Mouse (Mus musculus): ENCODE measurements around the gene Rars. TPM values are rescaled to one million over a fixed set of nuclear protein-coding genes. Genes with fewer than 3 reads are reported as not detected.
A peak's percentile ranks its signal among the peaks of the same experiment; 100 is the strongest.
"Not testable (repeated sequence)": the region's sequence is repeated elsewhere in the genome, so short reads cannot be mapped to it uniquely, and the experiment has no call there.

The Rars gene
- polyA plus RNA-seq, 1 experiment from 2014 or later: 132 TPM

- no peaks in the 10 kb centered on the region for H3K36me3 ChIP-seq (replicated peaks; ENCODE audit: control insufficient read depth, insufficient read depth, low read depth, low read length)
- H3K27me3 ChIP-seq (ENCODE audit: control insufficient read depth, insufficient read depth, low read length): peaks cover 34% of the 10 kb centered on the region
- no peak overlapping the region for H3K9ac ChIP-seq (replicated peaks; ENCODE audit: low read length)
- H3K9me3 ChIP-seq (replicated peaks; ENCODE audit: control insufficient read depth, low read length): no peaks in the 10 kb centered on the region
- no peak overlapping the region for H3K27ac ChIP-seq (replicated peaks; ENCODE audit: low read depth, low read length)
- ATAC-seq (replicated peaks; ENCODE audit: insufficient number of reproducible peaks, low FRiP score, low TSS enrichment, low read depth) (no peak), DNase-seq (ENCODE audit: low spot score) (no peak)
- WGBS: 4% methylated on average over 69 of the region's 86 CpGs
- peaks cover 2% of the 10 kb centered on the region; the same call in 1 of the 2 replicates for H3K4me1 ChIP-seq (ENCODE audit: control insufficient read depth, insufficient read depth, low read length)
- peak overlapping the region; percentile 42 for H3K4me3 ChIP-seq (ENCODE audit: low read depth, low read length)
- peak overlapping the region; percentile 76 for H3K4me2 ChIP-seq (ENCODE audit: low read depth, low read length)
Measured at GRCm38 (mm10) chr11:35797751-35798494, 36.4 kb downstream of the Rars start.

GRCm38 (mm10) chr11:35792800-35793199, 41.5 kb downstream of the Rars start:
- WGBS: 87% methylated on average over 5 of the region's 5 CpGs

GRCm38 (mm10) chr11:35788443-35788842, 45.9 kb downstream of the Rars start:
- 75% methylated on average over 2 of the region's 2 CpGs for WGBS
- ATAC-seq (replicated peaks; ENCODE audit: insufficient number of reproducible peaks, low FRiP score, low TSS enrichment, low read depth) (no peak), DNase-seq (ENCODE audit: low spot score) (no peak)
- Histone ChIP-seq H3K27me3 (ENCODE audit: control insufficient read depth, insufficient read depth, low read length) (no peaks in the 10 kb centered on the region), H3K36me3 (replicated peaks; ENCODE audit: control insufficient read depth, insufficient read depth, low read depth, low read length) (peaks cover 5% of the 10 kb centered on the region), H3K4me3 (ENCODE audit: low read depth, low read length) (no peak overlapping the region), H3K9me3 (replicated peaks; ENCODE audit: control insufficient read depth, low read length) (no peaks in the 10 kb centered on the region), H3K9ac (replicated peaks; ENCODE audit: low read length) (no peak overlapping the region), H3K4me1 (ENCODE audit: control insufficient read depth, insufficient read depth, low read length) (no peaks in the 10 kb centered on the region), H3K27ac (replicated peaks; ENCODE audit: low read depth, low read length) (no peak overlapping the region), H3K4me2 (ENCODE audit: low read depth, low read length) (no peak overlapping the region)

More at GRCm38 (mm10) chr11:35792800-35793199, 41.5 kb downstream of the Rars start:
- not testable (repeated sequence) for H3K27ac ChIP-seq (replicated peaks; ENCODE audit: low read depth, low read length); H3K9me3 ChIP-seq (replicated peaks; ENCODE audit: control insufficient read depth, low read length); DNase-seq (ENCODE audit: low spot score); H3K9ac ChIP-seq (replicated peaks; ENCODE audit: low read length); H3K4me1 ChIP-seq (ENCODE audit: control insufficient read depth, insufficient read depth, low read length); H3K36me3 ChIP-seq (replicated peaks; ENCODE audit: control insufficient read depth, insufficient read depth, low read depth, low read length); ATAC-seq (replicated peaks; ENCODE audit: insufficient number of reproducible peaks, low FRiP score, low TSS enrichment, low read depth); H3K4me3 ChIP-seq (ENCODE audit: low read depth, low read length); H3K4me2 ChIP-seq (ENCODE audit: low read depth, low read length)
- H3K27me3 ChIP-seq (ENCODE audit: control insufficient read depth, insufficient read depth, low read length): peaks cover 22% of the 10 kb centered on the region

- peaks cover 18% of the 10 kb centered on the region for H3K36me3 ChIP-seq (replicated peaks; ENCODE audit: control insufficient read depth, insufficient read depth, low read depth, low read length)
- H3K4me2 ChIP-seq (ENCODE audit: low read depth, low read length): no peak overlapping the region
- H3K9me3 ChIP-seq (replicated peaks; ENCODE audit: control insufficient read depth, low read length): no peaks in the 10 kb centered on the region
- no peak overlapping the region for H3K9ac ChIP-seq (replicated peaks; ENCODE audit: low read length)
- DNase-seq (ENCODE audit: low spot score): peak; percentile 8
- no peaks in the 10 kb centered on the region for H3K27me3 ChIP-seq (ENCODE audit: control insufficient read depth, insufficient read depth, low read length)
- 96% methylated on average over 4 of the region's 4 CpGs for WGBS
- H3K4me3 ChIP-seq (ENCODE audit: low read depth, low read length): no peak overlapping the region
- no peak overlapping the region for H3K27ac ChIP-seq (replicated peaks; ENCODE audit: low read depth, low read length)
- ATAC-seq (replicated peaks; ENCODE audit: insufficient number of reproducible peaks, low FRiP score, low TSS enrichment, low read depth): no peak
- no peaks in the 10 kb centered on the region for H3K4me1 ChIP-seq (ENCODE audit: control insufficient read depth, insufficient read depth, low read length)
Measured at GRCm38 (mm10) chr11:35784537-35784936, 49.8 kb downstream of the Rars start.

GRCm38 (mm10) chr11:35784002-35784401, 50.3 kb downstream of the Rars start:
- Histone ChIP-seq H3K36me3 (replicated peaks; ENCODE audit: control insufficient read depth, insufficient read depth, low read depth, low read length) (peaks cover 18% of the 10 kb centered on the region), H3K4me1 (ENCODE audit: control insufficient read depth, insufficient read depth, low read length) (no peaks in the 10 kb centered on the region), H3K9ac (replicated peaks; ENCODE audit: low read length) (no peak overlapping the region), H3K9me3 (replicated peaks; ENCODE audit: control insufficient read depth, low read length) (no peaks in the 10 kb centered on the region), H3K4me3 (ENCODE audit: low read depth, low read length) (no peak overlapping the region), H3K27ac (replicated peaks; ENCODE audit: low read depth, low read length) (no peak overlapping the region), H3K4me2 (ENCODE audit: low read depth, low read length) (no peak overlapping the region), H3K27me3 (ENCODE audit: control insufficient read depth, insufficient read depth, low read length) (no peaks in the 10 kb centered on the region)
- ATAC-seq (replicated peaks; ENCODE audit: insufficient number of reproducible peaks, low FRiP score, low TSS enrichment, low read depth) (no peak), DNase-seq (ENCODE audit: low spot score) (no peak)
- 89% methylated on average over 3 of the region's 3 CpGs for WGBS

- Histone ChIP-seq H3K9me3 (replicated peaks; ENCODE audit: control insufficient read depth, low read length) (no peaks in the 10 kb centered on the region), H3K27me3 (ENCODE audit: control insufficient read depth, insufficient read depth, low read length) (no peaks in the 10 kb centered on the region), H3K27ac (replicated peaks; ENCODE audit: low read depth, low read length) (no peak overlapping the region), H3K4me1 (ENCODE audit: control insufficient read depth, insufficient read depth, low read length) (no peaks in the 10 kb centered on the region), H3K9ac (replicated peaks; ENCODE audit: low read length) (no peak overlapping the region), H3K4me2 (ENCODE audit: low read depth, low read length) (no peak overlapping the region), H3K4me3 (ENCODE audit: low read depth, low read length) (no peak overlapping the region), H3K36me3 (replicated peaks; ENCODE audit: control insufficient read depth, insufficient read depth, low read depth, low read length) (peaks cover 18% of the 10 kb centered on the region)
- 94% methylated on average over 5 of the region's 5 CpGs for WGBS
- DNase-seq (ENCODE audit: low spot score) (no peak), ATAC-seq (replicated peaks; ENCODE audit: insufficient number of reproducible peaks, low FRiP score, low TSS enrichment, low read depth) (no peak)
Measured at GRCm38 (mm10) chr11:35783038-35783437, 51.3 kb downstream of the Rars start.

- Histone ChIP-seq H3K4me3 (ENCODE audit: low read depth, low read length) (no peak overlapping the region), H3K4me1 (ENCODE audit: control insufficient read depth, insufficient read depth, low read length) (no peaks in the 10 kb centered on the region), H3K9me3 (replicated peaks; ENCODE audit: control insufficient read depth, low read length) (no peaks in the 10 kb centered on the region), H3K27ac (replicated peaks; ENCODE audit: low read depth, low read length) (no peak overlapping the region), H3K27me3 (ENCODE audit: control insufficient read depth, insufficient read depth, low read length) (no peaks in the 10 kb centered on the region), H3K4me2 (ENCODE audit: low read depth, low read length) (no peak overlapping the region), H3K9ac (replicated peaks; ENCODE audit: low read length) (no peak overlapping the region), H3K36me3 (replicated peaks; ENCODE audit: control insufficient read depth, insufficient read depth, low read depth, low read length) (peaks cover 18% of the 10 kb centered on the region)
- DNase-seq (ENCODE audit: low spot score): no peak
- ATAC-seq (replicated peaks; ENCODE audit: insufficient number of reproducible peaks, low FRiP score, low TSS enrichment, low read depth): no peak
- WGBS: 98% methylated on average over 3 of the region's 3 CpGs
Measured at GRCm38 (mm10) chr11:35782444-35782843, 51.9 kb downstream of the Rars start.

- Histone ChIP-seq H3K9ac (replicated peaks; ENCODE audit: low read length) (no peak overlapping the region), H3K27ac (replicated peaks; ENCODE audit: low read depth, low read length) (no peak overlapping the region), H3K27me3 (ENCODE audit: control insufficient read depth, insufficient read depth, low read length) (no peaks in the 10 kb centered on the region), H3K36me3 (replicated peaks; ENCODE audit: control insufficient read depth, insufficient read depth, low read depth, low read length) (peaks cover 24% of the 10 kb centered on the region), H3K4me1 (ENCODE audit: control insufficient read depth, insufficient read depth, low read length) (no peaks in the 10 kb centered on the region), H3K4me3 (ENCODE audit: low read depth, low read length) (no peak overlapping the region), H3K4me2 (ENCODE audit: low read depth, low read length) (no peak overlapping the region), H3K9me3 (replicated peaks; ENCODE audit: control insufficient read depth, low read length) (no peaks in the 10 kb centered on the region)
- ATAC-seq (replicated peaks; ENCODE audit: insufficient number of reproducible peaks, low FRiP score, low TSS enrichment, low read depth) (no peak), DNase-seq (ENCODE audit: low spot score) (no peak)
- WGBS: 92% methylated on average over 3 of the region's 3 CpGs
Measured at GRCm38 (mm10) chr11:35780336-35780735, 54.0 kb downstream of the Rars start.

Data from embryonic facial prominence, embryonic 11.5 days (tissue).